Comparison of ENCODE assay signal across 7 mouse cellular contexts in the genomic region with DNA sequence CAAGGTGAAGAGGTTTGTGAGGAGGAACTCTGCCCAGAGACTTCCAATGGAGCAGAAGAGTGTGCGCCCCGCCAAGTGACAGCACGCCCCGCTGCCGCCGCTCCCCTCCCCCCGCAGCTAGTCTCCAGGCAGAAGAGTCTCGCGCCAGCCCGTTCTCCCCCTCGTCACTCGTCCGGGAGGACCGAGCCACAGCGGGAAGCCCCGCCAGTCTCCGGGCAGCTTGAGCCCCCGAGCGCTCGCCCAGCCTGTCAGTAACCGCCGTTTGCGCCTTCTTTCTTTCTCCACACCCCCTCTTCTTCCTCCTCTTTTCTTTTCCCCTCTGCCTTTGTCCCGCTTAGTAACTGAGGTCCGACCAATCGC. TPM values are rescaled to one million over a fixed set of nuclear protein-coding genes. Genes with fewer than 3 reads are reported as not detected.
DNase-seq lines count a peak whose midpoint lies in the region; ATAC-seq and TF ChIP-seq lines count a peak whose summit lies in the region.

No protein-coding gene starts in this region.

- peaks cover 9% of the 10 kb centered on the region for H3K4me1 ChIP-seq in lung, embryonic 16.5 days (replicated peaks; ENCODE audit: control insufficient read depth, insufficient read depth, low read length)
- no peaks in the 10 kb centered on the region for H3K4me1 ChIP-seq in embryonic fibroblast, embryonic 13.5 days (ENCODE audit: control insufficient read depth, insufficient read depth, low read length)
- 0 out of 2 replicates have a peak, but pooled peaks cover 2% of the 10 kb centered on the region for H3K4me1 ChIP-seq in intestine, embryonic 15.5 days (replicated peaks)

- H3K36me3 ChIP-seq in lung, embryonic 16.5 days (ENCODE audit: control insufficient read depth, insufficient read depth, low read length) = no peaks in the 10 kb centered on the region
- H3K36me3 ChIP-seq in intestine, embryonic 15.5 days = no peaks in the 10 kb centered on the region

- under 1% methylated on average over 26 of the region's 26 CpGs for WGBS in lung, embryonic 16.5 days
- 0% methylated on average over 26 of the region's 26 CpGs for WGBS in intestine, embryonic 15.5 days

- H3K27ac ChIP-seq in lung, embryonic 16.5 days (ENCODE audit: low read length) = peak overlapping the region; percentile 99
- peak overlapping the region; percentile 88 for H3K27ac ChIP-seq in embryonic fibroblast, embryonic 13.5 days (ENCODE audit: insufficient read depth, low read length)
- peak overlapping the region; percentile 98 for H3K27ac ChIP-seq in intestine, embryonic 15.5 days

- TF ChIP-seq POLR2A in embryonic fibroblast, embryonic 13.5 days (IDR thresholded peaks at IDR 0.05; ENCODE audit: low read depth, low read length) = peak; percentile 86

- H3K4me3 ChIP-seq in lung, embryonic 16.5 days (ENCODE audit: low read length) = peak overlapping the region; percentile 81
- H3K4me3 ChIP-seq in embryonic fibroblast, embryonic 13.5 days (ENCODE audit: insufficient read depth, low read length) = peak overlapping the region; percentile 71
- H3K4me3 ChIP-seq in intestine, embryonic 15.5 days (replicated peaks) = peak overlapping the region; percentile 83

- H3K9ac ChIP-seq in lung, embryonic 16.5 days (ENCODE audit: low read length) = peak overlapping the region; percentile 89
- H3K9ac ChIP-seq in intestine, embryonic 15.5 days = peak overlapping the region; percentile 85

- no peak for DNase-seq in lung, adult 18-20 months
- no peak for DNase-seq in right cerebral cortex, postnatal 10 days (ENCODE audit: low spot score in 2 of 2)
- DNase-seq in thymus, adult 18-20 months = no peak

- TF ChIP-seq CTCF in embryonic fibroblast, embryonic 13.5 days (IDR thresholded peaks at IDR 0.05; ENCODE audit: borderline replicate concordance, insufficient read depth, low read length) = no peak

- no peaks in the 10 kb centered on the region for H3K27me3 ChIP-seq in lung, embryonic 16.5 days (ENCODE audit: control insufficient read depth, insufficient read depth, low read depth, low read length)
- H3K27me3 ChIP-seq in intestine, embryonic 15.5 days (replicated peaks) = no peaks in the 10 kb centered on the region

- ATAC-seq in lung, embryonic 16.5 days (ENCODE audit: low read depth) = peak; percentile 61
- ATAC-seq in intestine, embryonic 15.5 days = peak; percentile 63
- 0 out of 2 replicates have a peak, but pooled peaks have one; percentile 5 for ATAC-seq in monocyte, adult 5-6 weeks (replicated peaks; ENCODE audit: insufficient number of reproducible peaks, low FRiP score, low TSS enrichment, poor library complexity, severe bottlenecking)

- H3K9me3 ChIP-seq in lung, embryonic 16.5 days (ENCODE audit: control insufficient read depth, low read length) = no peaks in the 10 kb centered on the region
- no peaks in the 10 kb centered on the region for H3K9me3 ChIP-seq in intestine, embryonic 15.5 days

- peak overlapping the region; percentile 75 for H3K4me2 ChIP-seq in lung, embryonic 16.5 days (ENCODE audit: low read depth, low read length)
- peak overlapping the region; percentile 75 for H3K4me2 ChIP-seq in intestine, embryonic 15.5 days (replicated peaks)

RNA-seq across cellular contexts. Expression of a gene that starts 0.7 kb away (rescaled TPM):
- 23.6 and 25.3 TPM in 2 replicates for polyA plus RNA-seq in lung, embryonic 16.5 days (2015; fragmentation: Nextera tagmentation; extraction: Ambion mirVana)
- polyA plus RNA-seq in embryonic fibroblast, embryonic 13.5 days (2011; ENCODE audit: insufficient read length, low read depth, missing spikeins) = 31.6 and 31.9 TPM in 2 replicates
- 7.0 and 7.9 TPM in 2 replicates for polyA plus RNA-seq in intestine, embryonic 15.5 days (2015; fragmentation: Nextera tagmentation; extraction: Ambion mirVana)
- total RNA-seq in monocyte, adult 5-6 weeks (2017) = 0.87 to 2.9 TPM in 2 of 3 replicates, not detected in the other

RNA-seq across cellular contexts. Expression of a gene that starts 47.6 kb away (rescaled TPM):
- polyA plus RNA-seq in lung, embryonic 16.5 days (2015; fragmentation: Nextera tagmentation; extraction: Ambion mirVana) = not detected in 2 replicates
- polyA plus RNA-seq in embryonic fibroblast, embryonic 13.5 days (2011; ENCODE audit: insufficient read length, low read depth, missing spikeins) = 0.62 and 2.7 TPM in 2 replicates
- not detected in 2 replicates for polyA plus RNA-seq in intestine, embryonic 15.5 days (2015; fragmentation: Nextera tagmentation; extraction: Ambion mirVana)
- 0.76 TPM in 1 of 3 replicates, not detected in the others for total RNA-seq in monocyte, adult 5-6 weeks (2017)

RNA-seq across cellular contexts. Expression of a gene that starts 47.6 kb away (rescaled TPM):
- polyA plus RNA-seq in lung, embryonic 16.5 days (2015; fragmentation: Nextera tagmentation; extraction: Ambion mirVana) = not detected in 2 replicates
- not detected in 2 replicates for polyA plus RNA-seq in embryonic fibroblast, embryonic 13.5 days (2011; ENCODE audit: insufficient read length, low read depth, missing spikeins)
- not detected in 2 replicates for polyA plus RNA-seq in intestine, embryonic 15.5 days (2015; fragmentation: Nextera tagmentation; extraction: Ambion mirVana)
- not detected in 3 replicates for total RNA-seq in monocyte, adult 5-6 weeks (2017)

RNA-seq across cellular contexts. Expression of a gene that starts 53.4 kb away (rescaled TPM):
- 22.6 and 25.9 TPM in 2 replicates for polyA plus RNA-seq in lung, embryonic 16.5 days (2015; fragmentation: Nextera tagmentation; extraction: Ambion mirVana)
- not detected in 2 replicates for polyA plus RNA-seq in embryonic fibroblast, embryonic 13.5 days (2011; ENCODE audit: insufficient read length, low read depth, missing spikeins)
- 35.7 and 43.6 TPM in 2 replicates for polyA plus RNA-seq in intestine, embryonic 15.5 days (2015; fragmentation: Nextera tagmentation; extraction: Ambion mirVana)
- total RNA-seq in monocyte, adult 5-6 weeks (2017) = not detected in 3 replicates

Comparison
In these comparisons a context has a peak if more than half of its experiments do, and no peak if none do; other contexts are left out.
1. ATAC-seq: peak in every context shown above with its lines; median percentile 63 in intestine, embryonic 15.5 days; 61 in lung, embryonic 16.5 days; 5 in monocyte, adult 5-6 weeks.